Mouse (Mus musculus): ENCODE measurements around the gene Timm23.

DNA sequence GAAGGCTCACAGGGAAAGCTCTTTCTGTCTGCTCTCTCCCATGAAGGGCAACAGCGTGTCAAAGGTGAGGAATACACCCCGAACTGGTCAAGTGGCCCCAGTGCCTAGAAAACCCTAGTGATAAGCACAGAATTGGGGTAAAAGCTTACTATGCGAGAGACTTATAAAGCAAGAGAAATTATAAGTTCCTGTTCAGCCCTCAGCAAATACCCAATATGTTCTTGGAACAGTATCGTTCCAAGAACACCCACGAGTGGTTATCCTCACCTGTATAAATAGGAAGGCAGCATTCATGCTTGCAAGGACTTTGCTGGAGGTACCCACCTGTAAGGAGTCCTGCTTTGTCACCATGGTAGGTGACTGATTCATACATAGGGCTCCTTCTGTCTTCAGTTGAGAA lies 60.0 kb downstream of the Timm23 start, which contains the start of gene Msmb:
- TF ChIP-seq CTCF (IDR thresholded peaks at IDR 0.05; ENCODE audit: insufficient read depth, low read length) (no peak), POLR2A (IDR thresholded peaks at IDR 0.05; ENCODE audit: borderline replicate concordance, extremely low read depth, low read depth, low read length) (no peak)
